Mouse (Mus musculus) spleen, adult 2 months (tissue): Measurements from ENCODE around the gene Ispd.

ENCODE experiments used
- CTCF ChIP-seq: fragments of 200-500 bp; IDR thresholded peaks from 2 replicates; pipeline ENCODE4 v1.5.1; 2011; ENCODE audit warnings: mild to moderate bottlenecking, inconsistent platforms; ENCODE audit not compliant: insufficient read depth, insufficient read length, insufficient replicate concordance; ENCODE audit errors: extremely low read depth
- POLR2A ChIP-seq: fragments of 200-500 bp; IDR thresholded peaks from 2 replicates; pipeline ENCODE4 v1.6.1; 2011; ENCODE audit warnings: low read depth, low read length, inconsistent platforms

GRCm38 (mm10) chr12:36719074-36719473 lies 337.8 kb downstream of the Ispd start:
- TF ChIP-seq CTCF (no peak), POLR2A (no peak)
